Mouse (Mus musculus) hematopoietic stem cell, adult 5-6 weeks (primary cell): Measurements from ENCODE around the gene Vgll4. TPM values are rescaled to one million over a fixed set of nuclear protein-coding genes. Genes with fewer than 3 reads are reported as not detected.

Experiments used
- ATAC-seq, 2 experiments: fragments of 125-278 bp in 1 of 2; replicated peaks in 1 of 2; 2 replicates each; pipeline ENCODE4 v1.8.0; 2016 to 2017; ENCODE audit warnings: inconsistent platforms in 2 of 2, mild to moderate bottlenecking in 2 of 2, moderate number of reproducible peaks in 2 of 2, low read depth in 1 of 2, moderate TSS enrichment in 1 of 2; ENCODE audit not compliant: low FRiP score in 2 of 2, poor library complexity in 2 of 2, severe bottlenecking in 2 of 2, insufficient read depth in 1 of 2, low TSS enrichment in 1 of 2
- total RNA-seq: library from RNA; stranded (forward); fragments of 172-1452, 232-1000 nt; gene quantifications from 2 replicates; pipeline ENCODE4 v1.2.3, GENCODE M21; 2017

The Vgll4 gene
- total RNA-seq, 1 experiment from 2014 or later: 80.5 TPM

DNA sequence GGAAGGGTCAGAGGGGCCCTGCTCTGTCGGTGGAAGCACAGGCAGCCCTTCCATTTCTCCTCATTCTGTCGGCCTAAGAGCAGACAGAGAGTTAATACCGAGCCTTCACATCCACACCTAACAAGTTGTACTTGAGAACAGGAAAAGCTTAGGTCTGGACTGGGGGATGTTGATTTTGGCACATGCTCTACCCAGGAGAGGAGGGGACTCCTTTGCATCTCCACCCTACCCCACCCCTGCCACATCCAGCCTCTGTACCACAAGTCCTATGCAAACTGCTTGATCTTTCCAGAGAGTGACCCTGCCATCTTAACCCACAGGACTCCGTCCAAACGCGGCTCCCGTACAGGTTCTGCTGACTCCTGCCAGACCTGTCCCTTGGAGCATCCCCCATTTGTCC is 148.1 kb downstream of the Vgll4 start:
- ATAC-seq: no peak

- peak; percentile 8 to 33; a peak in 3 of 4 replicates for ATAC-seq
Observed at GRCm38 (mm10) chr6:114819971-114820481, 149.8 kb downstream of the Vgll4 start.

DNA sequence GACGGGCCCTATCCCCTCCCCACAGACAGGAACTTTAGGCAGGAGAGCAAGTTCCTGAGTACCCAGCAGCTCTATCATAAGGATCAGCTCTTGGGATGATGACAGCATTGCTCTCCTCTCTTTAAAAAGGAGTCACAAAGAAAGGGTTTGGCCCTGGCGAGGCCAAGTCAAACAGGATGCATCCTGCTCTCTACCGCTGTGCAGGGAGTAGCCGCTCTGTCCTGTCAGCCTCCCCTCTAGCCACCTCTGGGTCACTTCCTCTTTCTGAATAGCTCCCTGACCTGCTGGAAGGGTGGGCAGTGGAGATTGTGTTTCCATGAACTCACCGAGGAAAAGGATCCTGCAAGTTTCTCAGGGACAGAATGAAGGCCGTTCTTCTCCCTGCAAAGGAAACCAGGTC is 151.3 kb downstream of the Vgll4 start:
- peak; percentile 44 to 59; a peak in 3 of 4 replicates for ATAC-seq

DNA sequence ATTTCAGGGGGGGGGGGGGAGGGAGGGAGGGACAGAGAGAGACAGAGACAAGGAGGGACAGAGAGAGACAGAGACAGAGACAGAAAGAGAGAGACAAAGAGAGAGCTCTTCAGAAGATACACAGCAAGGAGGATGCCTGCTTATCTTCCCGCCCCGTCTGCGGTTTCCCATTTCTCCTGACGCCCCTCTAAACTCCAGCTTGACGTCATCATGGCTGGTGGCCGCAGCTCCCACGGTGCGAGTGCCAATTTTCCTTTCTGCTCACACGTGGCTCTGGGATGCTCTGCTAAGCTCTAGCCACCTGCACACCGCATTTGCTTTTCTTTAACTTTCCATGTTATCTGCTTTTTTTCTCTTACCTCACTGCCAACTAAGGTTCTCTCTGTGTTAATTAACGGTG is 151.8 kb downstream of the Vgll4 start:
- peak; percentile 10 to 55; a peak in 2 of 4 replicates for ATAC-seq

- ATAC-seq: no peak
Observed at GRCm38 (mm10) chr6:114814882-114815650, 154.7 kb downstream of the Vgll4 start.

DNA sequence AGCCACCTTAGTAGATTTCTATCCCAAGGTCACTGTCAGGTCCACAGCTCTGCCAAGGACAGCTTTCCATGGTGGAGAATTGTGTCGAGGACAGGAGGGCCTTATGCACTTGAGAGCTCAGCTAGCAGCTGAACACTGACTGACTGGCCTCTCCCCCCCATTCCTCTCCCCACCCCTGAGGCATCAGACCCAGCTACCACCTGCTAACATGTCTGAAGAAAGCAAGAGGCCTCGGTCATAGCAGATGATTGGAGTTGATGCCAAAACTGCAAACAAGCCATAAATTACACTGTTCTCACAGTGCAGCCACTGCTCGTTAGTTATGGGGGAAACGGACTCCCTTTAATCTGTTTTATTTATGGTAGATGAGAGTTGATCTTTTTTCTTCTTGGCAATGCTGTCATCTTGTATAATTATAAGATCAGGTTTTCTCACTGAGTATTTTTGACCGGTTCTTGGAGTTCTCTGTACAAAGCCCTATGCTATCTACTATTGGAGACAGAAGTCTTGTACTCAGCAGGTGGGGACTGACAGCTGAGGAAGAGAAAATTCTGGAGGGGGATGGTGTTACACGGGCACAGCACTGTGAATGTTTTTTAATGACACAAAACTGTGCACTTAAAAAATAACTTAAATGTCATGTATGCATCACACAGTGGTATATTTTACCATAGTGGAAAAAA is 155.5 kb downstream of the Vgll4 start:
- ATAC-seq: no peak

GRCm38 (mm10) chr6:114812779-114813178 is 157.0 kb downstream of the Vgll4 start:
- no peak for ATAC-seq

DNA sequence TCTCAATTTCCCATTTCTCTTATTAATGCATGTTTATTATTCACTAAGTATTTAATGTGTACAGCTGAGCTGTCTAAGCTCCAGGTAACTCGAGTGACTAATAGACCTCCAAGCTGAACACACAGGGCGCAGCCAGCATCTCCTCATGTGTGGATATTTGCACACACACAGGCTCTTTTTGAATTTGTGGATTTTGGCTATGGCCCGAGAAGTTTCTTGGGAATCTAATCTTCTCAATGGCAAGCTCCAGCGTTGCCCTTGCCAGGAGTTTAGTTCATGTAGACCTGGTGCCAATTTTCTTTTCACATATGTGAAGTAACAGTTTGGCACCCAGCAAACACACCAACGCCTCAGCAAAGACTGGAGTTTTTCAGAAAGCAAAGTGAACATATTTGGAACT is 157.5 kb downstream of the Vgll4 start:
- no peak for ATAC-seq

Other genes with a start within 250 kb of the Vgll4 start
- gene Tamm41, start 67.9 kb upstream of the Vgll4 start, total RNA-seq: 31.2 and 53.1 TPM in 2 replicates
- not detected in 2 replicates for gene Syn2, start 164.9 kb upstream of the Vgll4 start, total RNA-seq